Mouse (Mus musculus): ENCODE data around the gene Vps35. TPM values are rescaled to one million over a fixed set of nuclear protein-coding genes. Genes with fewer than 3 reads are reported as not detected.

The Vps35 gene
- total RNA-seq, 4 experiments from 2014 or later, result 94.1 to 113 (median 105) TPM

Other genes starting within 250 kb of the Vps35 start
- gene Fbxw9, start 239.7 kb downstream of the Vps35 start, total RNA-seq (2022), result 10 to 100 TPM; 15.0 to 29.6 (median 21.6) TPM
- 1 to 10 TPM in 1 of 4 experiments, not detected in 3; 1.3 TPM for gene Gm5741, start 231.8 kb downstream of the Vps35 start, total RNA-seq (2022)
- gene Dhps, start 228.0 kb downstream of the Vps35 start, total RNA-seq (2022), result 10 to 100 TPM; 31.4 to 41.2 (median 33.2) TPM
- gene Wdr83os, start 219.1 kb downstream of the Vps35 start, total RNA-seq (2022), result 10 to 100 TPM; 76.0 to 87.7 (median 81.1) TPM
- 10 to 100 TPM; 22.6 to 30.1 (median 29.2) TPM for gene Wdr83, start 218.5 kb downstream of the Vps35 start, total RNA-seq (2022)
- gene Man2b1, start 216.5 kb downstream of the Vps35 start, total RNA-seq (2022), result 10 to 100 TPM; 53.4 to 60.8 (median 54.3) TPM
- 1 to 10 TPM; 1.7 to 2.4 (median 1.9) TPM for gene Zfp791, start 176.7 kb downstream of the Vps35 start, total RNA-seq (2022)
- gene Cks1brt, start 147.9 kb downstream of the Vps35 start, total RNA-seq (2022), result not detected
- not detected for gene Olfr371, start 73.8 kb downstream of the Vps35 start, total RNA-seq (2022)
- gene Orc6, start 170 bp downstream of the Vps35 start, total RNA-seq (2022), result 10 to 100 TPM; 11.2 to 16.0 (median 14.5) TPM
- 1 to 10 TPM in 1 of 4 experiments, under 1 TPM in 3; 0.16 to 1.8 (median 0.60) TPM for gene Mylk3, start 86.5 kb upstream of the Vps35 start, total RNA-seq (2022)
- gene 4921524J17Rik, start 133.0 kb upstream of the Vps35 start, total RNA-seq (2022), result 10 to 100 TPM; 21.4 to 45.0 (median 27.9) TPM
- 100 to 1,000 TPM in 2 of 4 experiments, 10 to 100 TPM in 2; 68.2 to 344 (median 173) TPM for gene Gpt2, start 192.8 kb upstream of the Vps35 start, total RNA-seq (2022)

Data from adrenal gland, adult 8-10 months (tissue).